Mouse (Mus musculus): Measurements from ENCODE around the gene Anxa1.

Gene Anxa1

GRCm38 (mm10) chr19:20370175-20370574 lies 20.6 kb downstream of the Anxa1 start:
- DNase-seq = no peak

- DNase-seq = no peak
Measured at GRCm38 (mm10) chr19:20366571-20366970, 24.2 kb downstream of the Anxa1 start.

GRCm38 (mm10) chr19:20366010-20366409 lies 24.7 kb downstream of the Anxa1 start:
- no peak for DNase-seq

GRCm38 (mm10) chr19:20365364-20365763 lies 25.4 kb downstream of the Anxa1 start:
- no peak for DNase-seq

- no peak for DNase-seq
Measured at GRCm38 (mm10) chr19:20364931-20365330, 25.8 kb downstream of the Anxa1 start.

- DNase-seq = no peak
Measured at GRCm38 (mm10) chr19:20363221-20363620, 27.5 kb downstream of the Anxa1 start.

GRCm38 (mm10) chr19:20361917-20362577 lies 28.7 kb downstream of the Anxa1 start:
- no peak for DNase-seq

GRCm38 (mm10) chr19:20358679-20359078 lies 32.1 kb downstream of the Anxa1 start:
- no peak for DNase-seq

- peak; percentile 76 for DNase-seq
Measured at GRCm38 (mm10) chr19:20345317-20345917, 45.3 kb downstream of the Anxa1 start.

GRCm38 (mm10) chr19:20344511-20345316 lies 46.0 kb downstream of the Anxa1 start:
- DNase-seq = peak; percentile 55

- DNase-seq = no peak
Measured at GRCm38 (mm10) chr19:20344052-20344451, 46.7 kb downstream of the Anxa1 start.

All from layer of hippocampus, adult 9-11 months (tissue).